Mouse (Mus musculus) left cerebral cortex, adult 6 months (tissue): Measurements from ENCODE around the gene Scgb1b10. TPM values are rescaled to one million over a fixed set of nuclear protein-coding genes. Genes with fewer than 3 reads are reported as not detected.

ENCODE experiments used
- long read RNA-seq, 2 experiments: library from polyadenylated mRNA; unstranded; transcript quantifications; one replicate each; pipeline ENCODE4 v2.0.0; 2019 to 2020
- polyA plus RNA-seq: library from polyadenylated mRNA; unstranded; fragments of <200 nt; fragmentation: Nextera tagmentation; gene quantifications from 2 replicates; pipeline ENCODE4 v1.2.3, GENCODE M21; 2021

Scgb1b10 gene
- not detected in 2 replicates for polyA plus RNA-seq
- long read RNA-seq, experiment 1, result 0 reads
- long read RNA-seq, experiment 2, result 0 reads

DNA sequence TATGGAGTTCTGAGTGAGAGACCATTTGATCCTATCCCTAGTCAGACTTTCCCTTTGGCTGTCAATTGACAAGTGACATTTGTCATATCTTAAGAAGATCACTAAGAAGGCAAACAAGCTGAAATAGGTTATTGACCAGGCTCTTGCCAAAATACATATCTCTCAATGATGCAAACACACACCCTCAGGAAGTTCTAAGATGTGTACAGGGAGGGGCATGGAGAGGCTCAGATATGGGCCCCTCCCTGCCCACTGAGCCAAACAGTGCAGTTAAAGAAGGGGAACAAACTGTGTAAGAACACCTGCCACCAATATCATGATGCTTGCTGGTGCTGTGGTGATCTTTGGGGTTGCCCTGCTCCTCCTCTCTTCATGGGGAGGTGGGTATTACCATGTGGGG is at the start of gene Scgb1b10:
Gene Scgb1b10 (plus strand): TSS at position 301 of the 400 bp plus-strand sequence.

Other genes with a start within 250 kb of the Scgb1b10 start
- not detected in 2 replicates for gene Scgb2b11, start 110.3 kb downstream of the Scgb1b10 start, polyA plus RNA-seq
- not detected in 2 replicates for gene Scgb1b11, start 122.0 kb downstream of the Scgb1b10 start, polyA plus RNA-seq
- not detected in 2 replicates for gene Scgb2b12, start 226.4 kb downstream of the Scgb1b10 start, polyA plus RNA-seq
- not detected in 2 replicates for gene Scgb1b12, start 233.3 kb downstream of the Scgb1b10 start, polyA plus RNA-seq